Mouse (Mus musculus) kidney, postnatal 36 days (tissue): ENCODE measurements around the gene Smyd4.

Experiments used
- DNase-seq, 2 experiments: peaks; one replicate each; pipeline ENCODE4 v3.0.0; 2021 to 2022; ENCODE audit warnings: mixed read lengths in 2 of 2

The Smyd4 gene

GRCm38 (mm10) chr11:75348199-75348889 is at the start of gene Smyd4, which contains the start of gene Rpa1:
TSS of gene Smyd4 (plus strand) at chr11:75348433.
TSS of gene Rpa1 (minus strand) at chr11:75348324.
- DNase-seq, result peak; percentile 97

GRCm38 (mm10) chr11:75298491-75298890 is 49.7 kb upstream of the Smyd4 start:
- peak; percentile 68 to 69 for DNase-seq

- no peak for DNase-seq
Observed at GRCm38 (mm10) chr11:75299786-75300185, 48.4 kb upstream of the Smyd4 start.

GRCm38 (mm10) chr11:75300954-75301353 is 47.3 kb upstream of the Smyd4 start:
- DNase-seq, result no peak

GRCm38 (mm10) chr11:75304797-75305196 is 43.4 kb upstream of the Smyd4 start:
- DNase-seq, result no peak

GRCm38 (mm10) chr11:75308650-75309049 is 39.6 kb upstream of the Smyd4 start:
- peak in 1 of 2 experiments; percentile 16 for DNase-seq

GRCm38 (mm10) chr11:75310813-75311212 is 37.4 kb upstream of the Smyd4 start:
- no peak for DNase-seq

GRCm38 (mm10) chr11:75311751-75312150 is 36.5 kb upstream of the Smyd4 start:
- DNase-seq, result no peak

GRCm38 (mm10) chr11:75313834-75314233 is 34.4 kb upstream of the Smyd4 start:
- no peak for DNase-seq

- DNase-seq, result no peak
Observed at GRCm38 (mm10) chr11:75318351-75319221, 29.6 kb upstream of the Smyd4 start.

GRCm38 (mm10) chr11:75319246-75319645 is 29.0 kb upstream of the Smyd4 start:
- DNase-seq, result no peak

- DNase-seq, result no peak
Observed at GRCm38 (mm10) chr11:75323326-75323737, 24.9 kb upstream of the Smyd4 start.

- DNase-seq, result no peak
Observed at GRCm38 (mm10) chr11:75324433-75324832, 23.8 kb upstream of the Smyd4 start.

- DNase-seq, result no peak
Observed at GRCm38 (mm10) chr11:75325116-75325968, 22.9 kb upstream of the Smyd4 start.

- DNase-seq, result no peak
Observed at GRCm38 (mm10) chr11:75325969-75326311, 22.3 kb upstream of the Smyd4 start.

GRCm38 (mm10) chr11:75336676-75337075 is 11.6 kb upstream of the Smyd4 start:
- DNase-seq, result no peak

GRCm38 (mm10) chr11:75337246-75337645 is 11.0 kb upstream of the Smyd4 start:
- no peak for DNase-seq

- peak; percentile 64 to 74 for DNase-seq
Observed at GRCm38 (mm10) chr11:75340076-75340475, 8.2 kb upstream of the Smyd4 start.

GRCm38 (mm10) chr11:75340698-75341345 is 7.4 kb upstream of the Smyd4 start:
- DNase-seq, result no peak

- DNase-seq, result no peak
Observed at GRCm38 (mm10) chr11:75343096-75343495, 5.1 kb upstream of the Smyd4 start.

- DNase-seq, result peak in 1 of 2 experiments; percentile 32
Observed at GRCm38 (mm10) chr11:75344163-75344562, 4.1 kb upstream of the Smyd4 start.

- no peak for DNase-seq
Observed at GRCm38 (mm10) chr11:75344716-75345115, 3.5 kb upstream of the Smyd4 start.
